Mouse (Mus musculus) heart, embryonic 15.5 days (tissue): ENCODE results near the gene N4bp2. TPM values are rescaled to one million over a fixed set of nuclear protein-coding genes. Genes with fewer than 3 reads are reported as not detected.

Experiments
- ATAC-seq: fragments of 200-750 bp; cut with Nextera tagmentation; replicated peaks from 2 replicates; pipeline ENCODE4 v1.8.0; 2017; ENCODE audit warnings: low read depth, moderate TSS enrichment; ENCODE audit not compliant: insufficient number of reproducible peaks, insufficient read depth, low FRiP score
- H3K27ac ChIP-seq: fragments of 300-500 bp; sonication (generic); 2 replicates; pipeline ENCODE4 v1.5.1; 2015; ENCODE audit warnings: mild to moderate bottlenecking, inconsistent platforms
- H3K27me3 ChIP-seq: fragments of 300-500 bp; sonication (generic); 2 replicates; pipeline ENCODE4 v1.6.1; 2015; ENCODE audit warnings: inconsistent platforms
- H3K36me3 ChIP-seq: fragments of 300-500 bp; sonication (generic); 2 replicates; pipeline ENCODE4 v1.6.1; 2015; ENCODE audit warnings: mild to moderate bottlenecking, inconsistent platforms
- H3K4me1 ChIP-seq: fragments of 300-500 bp; sonication (generic); replicated peaks from 2 replicates; pipeline ENCODE4 v1.6.1; 2015; ENCODE audit warnings: inconsistent platforms
- H3K4me2 ChIP-seq: fragments of 300-500 bp; sonication (generic); 2 replicates; pipeline ENCODE4 v1.6.1; 2015; ENCODE audit warnings: inconsistent platforms, mild to moderate bottlenecking, moderate library complexity
- H3K4me3 ChIP-seq: fragments of 300-500 bp; sonication (generic); 2 replicates; pipeline ENCODE4 v1.5.1; 2015; ENCODE audit warnings: mild to moderate bottlenecking, inconsistent platforms
- H3K9ac ChIP-seq: fragments of 300-500 bp; sonication (generic); 2 replicates; pipeline ENCODE4 v1.6.1; 2015; ENCODE audit warnings: mild to moderate bottlenecking, inconsistent platforms
- H3K9me3 ChIP-seq: fragments of 300-500 bp; sonication (generic); replicated peaks from 2 replicates; pipeline ENCODE4 v1.6.1; 2016; ENCODE audit warnings: inconsistent platforms
- WGBS: fragments of 180-500 bp; shearing (Covaris S2); methylation state at CpG from one replicate; pipeline ENCODE4 v1.1.7; 2015; ENCODE audit warnings: mixed read lengths; 5-methylcytosine and 5-hydroxymethylcytosine counted together
- polyA plus RNA-seq: library from polyadenylated mRNA; unstranded; fragments of >200 nt; fragmentation: Nextera tagmentation; extraction: Ambion mirVana; gene quantifications from 2 replicates; pipeline ENCODE4 v1.2.1, GENCODE M21; 2015

Gene N4bp2
- polyA plus RNA-seq, 1 experiment from 2014 or later, result 12.9 TPM

DNA sequence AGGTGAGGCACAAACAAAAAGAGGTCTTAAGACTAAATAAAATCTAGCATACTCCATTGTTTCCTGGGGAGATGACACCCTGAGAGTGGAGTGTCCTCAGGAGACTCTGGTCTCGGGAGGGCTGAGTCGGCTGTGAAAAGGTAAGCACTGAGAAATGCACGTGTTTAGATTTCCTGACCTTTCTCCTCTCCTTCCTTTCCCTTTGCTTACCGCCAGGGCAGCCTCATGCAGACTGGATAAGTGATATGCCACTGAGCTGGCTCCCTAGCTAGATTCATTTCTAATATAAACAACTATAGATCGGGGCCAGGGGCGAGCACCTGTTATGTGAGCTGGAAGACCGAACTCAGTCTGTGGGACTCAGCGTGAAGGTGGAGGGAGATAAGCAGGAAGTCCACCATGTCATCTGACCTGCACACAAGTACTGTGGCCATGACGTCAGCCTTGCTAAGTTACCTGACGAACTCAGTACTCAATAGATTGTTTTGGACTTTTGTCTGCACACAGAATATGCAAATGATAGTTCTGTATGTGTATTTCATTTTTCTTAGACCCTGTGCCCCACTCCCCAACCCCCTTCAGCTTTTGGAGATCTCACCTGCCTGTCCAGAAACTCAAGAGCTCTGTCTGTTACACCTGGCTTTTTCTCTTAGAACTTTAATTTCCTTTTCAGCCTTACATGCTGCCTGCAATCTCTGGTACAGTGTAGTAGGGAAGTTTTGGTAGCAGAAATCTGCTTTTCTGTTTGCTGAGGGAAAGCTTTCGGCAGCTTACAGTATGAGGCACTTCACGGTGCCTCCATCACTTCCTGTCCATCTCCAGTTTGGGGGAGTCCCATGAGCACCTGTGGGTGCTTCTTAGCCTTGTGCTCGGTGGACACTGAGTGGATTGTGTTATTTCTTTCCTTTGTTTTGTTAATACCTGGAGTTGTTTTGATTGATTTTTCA lies 18.7 kb downstream of the N4bp2 start:
- WGBS, result 81% methylated on average over 13 of the region's 13 CpGs
- ATAC-seq, result no peak
- H3K4me3 ChIP-seq, result no peak overlapping the region
- no peaks in the 10 kb centered on the region for H3K9me3 ChIP-seq
- H3K9ac ChIP-seq, result no peak overlapping the region
- H3K4me2 ChIP-seq, result no peak overlapping the region
- no peaks in the 10 kb centered on the region for H3K4me1 ChIP-seq
- H3K27ac ChIP-seq, result no peak overlapping the region
- peaks cover 1% of the 10 kb centered on the region; the same call in 1 of the 2 replicates for H3K36me3 ChIP-seq
- no peaks in the 10 kb centered on the region for H3K27me3 ChIP-seq

DNA sequence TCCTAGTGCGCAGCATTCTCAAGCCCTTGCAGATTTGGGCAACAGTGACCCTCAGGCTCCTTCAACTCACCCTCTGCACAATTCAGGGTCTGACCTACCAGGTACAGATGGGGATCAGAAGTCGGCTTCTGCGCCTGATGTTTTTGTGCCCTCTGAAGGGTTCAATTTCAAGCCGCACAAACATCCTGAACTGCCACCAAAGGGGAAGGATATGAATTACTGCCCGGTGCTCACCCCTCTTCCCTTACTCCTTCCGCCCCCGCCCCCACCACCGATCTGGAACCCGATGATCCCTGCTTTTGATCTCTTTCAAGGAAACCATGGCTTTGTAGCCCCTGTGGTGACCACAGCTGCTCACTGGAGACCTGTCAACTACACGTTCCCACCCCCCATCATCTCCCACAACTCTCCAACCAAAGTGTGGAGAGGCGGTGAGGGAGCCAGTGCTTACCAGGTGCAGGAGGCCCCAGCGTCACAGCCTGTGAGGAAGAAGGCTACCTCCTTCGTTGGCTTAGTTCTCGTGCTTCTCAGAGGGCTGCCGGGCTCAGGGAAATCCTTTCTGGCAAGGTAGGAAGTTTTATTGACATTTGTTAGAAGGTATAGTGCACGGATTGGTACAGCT lies 27.4 kb downstream of the N4bp2 start:
- H3K27ac ChIP-seq, result no peak overlapping the region
- no peaks in the 10 kb centered on the region for H3K4me1 ChIP-seq
- no peak overlapping the region for H3K9ac ChIP-seq
- no peak overlapping the region for H3K4me2 ChIP-seq
- 76% methylated on average over 16 of the region's 16 CpGs for WGBS
- H3K36me3 ChIP-seq, result peaks cover 26% of the 10 kb centered on the region
- no peak overlapping the region for H3K4me3 ChIP-seq
- H3K27me3 ChIP-seq, result no peaks in the 10 kb centered on the region
- ATAC-seq, result no peak
- H3K9me3 ChIP-seq, result no peaks in the 10 kb centered on the region

DNA sequence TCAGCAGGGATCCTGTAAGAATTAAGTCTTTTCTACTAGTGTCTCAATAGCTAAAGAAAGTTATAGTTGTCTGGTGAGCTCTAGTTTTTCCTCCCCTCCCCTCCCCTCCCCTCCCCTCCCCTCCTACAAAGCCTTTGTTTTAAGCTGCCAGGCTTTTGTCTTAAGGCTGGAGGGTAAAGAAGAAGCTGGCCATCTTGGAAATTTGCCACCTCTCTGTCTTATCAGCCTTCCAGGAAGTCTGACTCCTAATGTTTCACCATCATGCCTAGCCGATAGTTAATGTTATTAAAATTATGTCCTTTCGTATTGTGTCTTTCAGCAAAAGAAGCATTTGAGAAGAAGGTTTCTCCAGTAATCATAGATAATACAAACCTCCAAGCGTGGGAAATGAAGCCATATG lies 30.9 kb downstream of the N4bp2 start:
- H3K9me3 ChIP-seq, result no peaks in the 10 kb centered on the region
- WGBS, result 59% methylated on average over 3 of the region's 3 CpGs

DNA sequence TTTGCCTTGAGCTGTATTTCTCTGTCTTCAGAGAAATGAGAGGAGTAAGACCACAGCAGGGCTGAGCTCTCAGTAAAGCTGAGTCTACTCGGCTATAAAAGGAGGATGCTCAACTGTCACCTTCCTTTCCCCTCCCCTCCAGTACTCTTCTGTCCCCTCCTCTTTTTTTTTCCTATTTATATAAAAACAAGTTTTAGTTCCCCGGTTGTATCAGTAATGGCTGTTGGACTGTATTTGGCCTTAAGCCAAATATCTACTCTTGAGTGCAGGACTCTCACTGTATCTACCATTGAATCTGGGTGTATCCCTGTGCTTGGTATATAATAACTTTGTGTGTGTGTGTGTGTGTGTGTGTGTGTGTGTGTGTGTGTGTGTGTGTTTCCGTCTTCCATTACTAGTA lies 31.4 kb downstream of the N4bp2 start:
- no peak overlapping the region for H3K27ac ChIP-seq
- WGBS, result 67% methylated on average over 3 of the region's 3 CpGs
- no peak overlapping the region for H3K4me3 ChIP-seq
- ATAC-seq, result no peak
- no peaks in the 10 kb centered on the region for H3K4me1 ChIP-seq
- H3K4me2 ChIP-seq, result no peak overlapping the region
- H3K27me3 ChIP-seq, result no peaks in the 10 kb centered on the region
- no peak overlapping the region for H3K9ac ChIP-seq
- H3K9me3 ChIP-seq, result no peaks in the 10 kb centered on the region
- H3K36me3 ChIP-seq, result peaks cover 30% of the 10 kb centered on the region

More for the DNA sequence above, 30.9 kb downstream of the N4bp2 start:
- no peak overlapping the region for H3K4me2 ChIP-seq
- H3K4me1 ChIP-seq, result no peaks in the 10 kb centered on the region
- H3K27ac ChIP-seq, result no peak overlapping the region
- ATAC-seq, result no peak
- no peak overlapping the region for H3K9ac ChIP-seq
- H3K36me3 ChIP-seq, result peaks cover 30% of the 10 kb centered on the region
- H3K4me3 ChIP-seq, result no peak overlapping the region
- H3K27me3 ChIP-seq, result no peaks in the 10 kb centered on the region

DNA sequence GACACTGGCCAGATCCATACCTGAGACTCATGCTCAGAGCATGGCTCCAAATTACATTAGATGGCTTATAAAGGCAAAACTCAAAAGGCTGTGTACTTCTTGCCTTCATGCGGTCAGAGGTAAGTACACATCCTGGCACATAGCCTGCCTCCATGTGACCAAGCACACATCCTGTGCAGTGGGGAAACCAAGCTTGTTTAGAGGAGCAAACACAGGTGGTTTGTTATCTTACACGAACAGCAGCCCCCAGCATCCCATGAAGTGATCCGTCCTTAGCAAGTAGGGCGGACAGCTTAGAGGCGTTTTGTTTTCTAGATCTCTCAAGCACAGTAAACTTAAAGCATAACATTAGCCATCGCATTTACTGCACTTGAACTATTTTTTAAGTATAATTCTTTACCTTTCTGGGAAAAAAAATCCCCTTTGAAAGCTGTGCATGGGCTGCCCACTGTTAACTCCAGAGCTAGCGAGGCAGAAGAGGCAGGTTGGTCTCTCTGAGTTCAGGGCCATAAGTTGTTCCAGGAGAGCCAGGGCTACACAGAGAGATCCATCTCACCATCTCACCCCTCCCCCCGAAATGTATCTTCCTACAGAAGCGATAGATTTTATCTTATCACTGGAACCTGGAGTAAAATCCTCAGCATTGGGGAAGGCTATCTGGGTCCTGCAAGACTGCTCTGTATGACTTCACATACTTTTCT lies 32.1 kb downstream of the N4bp2 start:
- no peak for ATAC-seq
- Histone ChIP-seq H3K36me3 (peaks cover 34% of the 10 kb centered on the region), H3K4me1 (no peaks in the 10 kb centered on the region), H3K27me3 (no peaks in the 10 kb centered on the region), H3K9me3 (no peaks in the 10 kb centered on the region), H3K4me3 (no peak overlapping the region), H3K9ac (no peak overlapping the region), H3K4me2 (no peak overlapping the region), H3K27ac (no peak overlapping the region)
- 90% methylated on average over 9 of the region's 9 CpGs for whole genome bisulfite sequencing

DNA sequence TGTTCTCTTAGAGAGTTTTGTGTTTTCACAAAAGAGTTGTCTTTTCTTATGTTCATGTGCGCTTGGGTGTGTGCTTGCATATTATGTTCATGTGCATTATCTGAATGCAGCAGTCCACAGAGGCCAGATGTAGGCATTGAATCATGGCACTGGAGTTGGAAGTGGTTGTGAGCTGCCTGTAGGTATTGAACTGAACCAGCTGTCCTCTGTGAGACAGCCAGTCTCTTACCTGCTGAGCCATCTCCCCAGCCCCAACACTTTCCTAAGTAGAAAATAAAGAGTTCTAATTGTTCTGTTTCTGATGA lies 32.6 kb downstream of the N4bp2 start:
- Histone ChIP-seq H3K9me3 (no peaks in the 10 kb centered on the region), H3K9ac (no peak overlapping the region), H3K4me1 (no peaks in the 10 kb centered on the region), H3K4me2 (no peak overlapping the region), H3K27me3 (no peaks in the 10 kb centered on the region), H3K27ac (no peak overlapping the region), H3K4me3 (no peak overlapping the region), H3K36me3 (peaks cover 30% of the 10 kb centered on the region)
- no peak for ATAC-seq
- WGBS, result 94% methylated on average over 1 of the region's 1 CpGs

DNA sequence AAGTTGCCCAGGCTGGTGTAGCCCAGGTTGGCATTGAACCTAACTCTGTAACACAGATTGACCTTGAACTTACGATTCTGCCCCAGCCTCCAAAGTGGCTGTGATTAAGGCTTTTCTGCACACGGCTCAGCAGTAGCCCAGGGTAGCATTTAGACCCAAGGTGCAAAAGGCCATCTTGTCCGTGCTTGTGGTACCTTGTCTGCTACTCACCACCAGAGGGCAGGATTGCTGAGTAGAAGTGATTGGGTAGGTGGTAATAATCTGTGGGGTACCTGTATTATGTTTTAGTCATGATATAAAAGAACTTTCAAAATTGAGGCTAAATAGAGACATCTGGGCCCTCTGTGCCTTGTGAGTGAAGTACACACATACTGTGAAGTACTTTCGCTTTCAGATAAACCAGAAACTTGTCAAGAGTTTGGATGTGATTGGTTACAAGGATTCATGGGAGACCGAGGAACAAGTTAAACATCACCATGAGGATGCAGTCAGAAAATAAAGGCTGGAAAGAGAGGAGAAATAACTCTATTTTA lies 60.3 kb downstream of the N4bp2 start:
- WGBS, result 65% methylated on average over 5 of the region's 5 CpGs
- Histone ChIP-seq H3K9ac (no peak overlapping the region), H3K36me3 (peaks cover 37% of the 10 kb centered on the region)

DNA sequence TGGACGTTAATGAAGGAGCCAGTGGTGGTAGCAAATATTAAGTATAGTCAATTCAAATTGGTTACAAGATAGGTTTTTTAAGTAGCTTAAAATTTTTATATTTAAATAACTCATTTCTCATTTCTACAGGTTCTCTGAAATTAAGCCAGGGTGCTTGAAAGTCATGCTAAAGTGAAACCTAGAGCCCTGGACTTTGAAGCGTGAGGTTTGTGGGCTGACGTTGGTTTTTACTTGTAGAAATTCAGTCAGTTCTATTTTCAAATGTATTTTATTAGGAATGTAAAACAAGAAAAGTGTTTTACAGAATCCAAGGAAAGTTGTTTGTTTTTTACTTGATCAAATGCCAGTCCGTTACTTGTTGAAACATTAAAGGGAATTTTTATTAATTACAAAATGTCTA lies 63.2 kb downstream of the N4bp2 start:
- Histone ChIP-seq H3K36me3 (peaks cover 31% of the 10 kb centered on the region), H3K9ac (no peak overlapping the region), H3K4me2 (no peak overlapping the region), H3K4me1 (no peaks in the 10 kb centered on the region), H3K27ac (no peak overlapping the region), H3K4me3 (no peak overlapping the region), H3K9me3 (no peaks in the 10 kb centered on the region), H3K27me3 (no peaks in the 10 kb centered on the region)
- WGBS, result 91% methylated on average over 4 of the region's 4 CpGs
- no peak for ATAC-seq

More for the DNA sequence above, 60.3 kb downstream of the N4bp2 start:
- no peak for ATAC-seq
- Histone ChIP-seq H3K27me3 (no peaks in the 10 kb centered on the region), H3K4me3 (no peak overlapping the region), H3K4me1 (no peaks in the 10 kb centered on the region), H3K4me2 (no peak overlapping the region), H3K27ac (no peak overlapping the region), H3K9me3 (no peaks in the 10 kb centered on the region)

DNA sequence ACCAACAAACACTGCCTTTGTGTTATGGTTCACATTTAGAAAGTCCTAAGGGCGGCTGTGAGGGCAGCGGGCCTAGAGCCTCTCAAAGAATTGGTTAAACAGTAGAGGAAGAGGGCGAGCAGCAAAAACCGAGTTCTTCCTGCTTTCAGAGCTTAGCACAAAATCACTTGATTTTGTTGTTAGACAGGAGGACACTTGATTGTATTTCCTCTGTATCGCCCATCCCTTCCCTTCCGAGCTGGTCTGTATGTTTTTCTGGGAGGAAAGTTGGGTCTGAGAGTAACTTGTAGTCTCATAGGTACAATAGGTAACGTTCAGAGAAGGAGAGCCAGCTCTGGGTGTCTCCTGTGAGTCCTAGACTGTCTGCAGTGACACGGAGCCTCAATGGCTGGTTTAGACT lies 63.8 kb downstream of the N4bp2 start:
- H3K4me3 ChIP-seq, result no peak overlapping the region
- H3K36me3 ChIP-seq, result peaks cover 27% of the 10 kb centered on the region
- H3K27me3 ChIP-seq, result no peaks in the 10 kb centered on the region
- no peaks in the 10 kb centered on the region for H3K9me3 ChIP-seq
- no peaks in the 10 kb centered on the region for H3K4me1 ChIP-seq
- H3K27ac ChIP-seq, result no peak overlapping the region
- no peak overlapping the region for H3K4me2 ChIP-seq
- 87% methylated on average over 8 of the region's 8 CpGs for WGBS
- no peak for ATAC-seq
- no peak overlapping the region for H3K9ac ChIP-seq

DNA sequence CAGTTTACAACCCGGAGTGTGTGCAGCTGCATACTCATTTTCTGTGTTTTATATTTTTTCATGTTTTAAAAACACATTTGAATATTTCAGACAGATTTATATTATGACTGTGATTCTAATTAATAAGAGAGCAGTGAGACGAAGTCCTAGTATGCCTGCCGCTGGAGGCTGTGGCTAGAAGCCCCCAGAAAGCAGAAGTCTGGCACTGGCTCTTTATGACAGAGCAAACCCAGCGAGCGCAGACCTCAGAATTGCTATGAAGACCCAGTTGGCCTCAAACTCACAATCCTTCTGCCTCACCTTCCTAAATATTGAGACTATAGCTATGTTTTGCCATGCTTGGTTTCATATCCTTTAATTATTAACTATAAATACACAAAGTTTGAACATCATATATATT lies 64.9 kb downstream of the N4bp2 start:
- H3K4me3 ChIP-seq, result no peak overlapping the region
- H3K27ac ChIP-seq, result no peak overlapping the region
- no peak for ATAC-seq
- peaks cover 18% of the 10 kb centered on the region for H3K36me3 ChIP-seq
- H3K9ac ChIP-seq, result no peak overlapping the region
- no peaks in the 10 kb centered on the region for H3K4me1 ChIP-seq
- no peaks in the 10 kb centered on the region for H3K27me3 ChIP-seq
- no peak overlapping the region for H3K4me2 ChIP-seq
- WGBS, result 86% methylated on average over 5 of the region's 5 CpGs
- no peaks in the 10 kb centered on the region for H3K9me3 ChIP-seq

DNA sequence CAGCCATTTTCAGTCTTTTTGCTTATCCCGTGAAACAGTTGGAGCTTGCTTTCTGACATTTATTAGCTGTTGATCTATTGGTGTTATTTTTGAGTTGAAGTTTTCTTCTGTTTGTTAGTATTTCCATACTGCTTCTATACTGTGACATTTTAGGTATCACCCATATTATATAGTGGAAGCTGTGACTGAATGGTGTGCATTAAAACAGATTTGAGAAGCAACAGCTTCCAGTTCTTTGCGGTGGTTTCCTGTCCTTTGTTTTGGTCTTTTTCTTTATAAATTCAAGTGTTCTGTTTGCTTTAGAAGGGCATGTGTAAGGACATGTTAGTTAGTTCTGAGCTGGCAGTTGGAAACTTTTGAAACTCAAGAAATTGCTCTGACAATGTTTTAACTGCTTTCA lies 65.7 kb downstream of the N4bp2 start:
- Histone ChIP-seq H3K27me3 (no peaks in the 10 kb centered on the region), H3K36me3 (peaks cover 15% of the 10 kb centered on the region), H3K4me1 (no peaks in the 10 kb centered on the region), H3K9ac (no peak overlapping the region), H3K4me3 (no peak overlapping the region), H3K9me3 (no peaks in the 10 kb centered on the region), H3K27ac (no peak overlapping the region), H3K4me2 (no peak overlapping the region)
- no peak for ATAC-seq
- 74% methylated on average over 2 of the region's 2 CpGs for WGBS
